Mouse (Mus musculus): ENCODE results near the gene Atp6v0c. TPM values are rescaled to one million over a fixed set of nuclear protein-coding genes. Genes with fewer than 3 reads are reported as not detected.

Gene Atp6v0c
- polyA plus RNA-seq, 1 experiment from 2014 or later, result 384 TPM

- no peak for ATAC-seq (replicated peaks; ENCODE audit: insufficient number of reproducible peaks, low FRiP score, low TSS enrichment, low read depth)
- Histone ChIP-seq H3K4me1 (ENCODE audit: control insufficient read depth, insufficient read depth, low read length) (no peaks in the 10 kb centered on the region), H3K27ac (replicated peaks; ENCODE audit: low read depth, low read length) (no peak overlapping the region), H3K4me3 (ENCODE audit: low read depth, low read length) (no peak overlapping the region), H3K27me3 (ENCODE audit: control insufficient read depth, insufficient read depth, low read length) (no peaks in the 10 kb centered on the region), H3K4me2 (ENCODE audit: low read depth, low read length) (no peak overlapping the region), H3K36me3 (replicated peaks; ENCODE audit: control insufficient read depth, insufficient read depth, low read depth, low read length) (no peaks in the 10 kb centered on the region; the same call in 1 of the 2 replicates), H3K9ac (replicated peaks; ENCODE audit: low read length) (no peak overlapping the region), H3K9me3 (replicated peaks; ENCODE audit: control insufficient read depth, low read length) (no peaks in the 10 kb centered on the region)
- WGBS, result 85% methylated on average over 4 of the region's 4 CpGs
- no peak for DNase-seq (ENCODE audit: low spot score)
Measured at GRCm38 (mm10) chr17:24171738-24172137, 2.2 kb upstream of the Atp6v0c start.

GRCm38 (mm10) chr17:24170729-24171128 lies 1.2 kb upstream of the Atp6v0c start:
- WGBS, result 82% methylated on average over 5 of the region's 5 CpGs
- Histone ChIP-seq H3K4me2 (ENCODE audit: low read depth, low read length) (no peak overlapping the region), H3K9ac (replicated peaks; ENCODE audit: low read length) (no peak overlapping the region), H3K27me3 (ENCODE audit: control insufficient read depth, insufficient read depth, low read length) (no peaks in the 10 kb centered on the region), H3K36me3 (replicated peaks; ENCODE audit: control insufficient read depth, insufficient read depth, low read depth, low read length) (no peaks in the 10 kb centered on the region; the same call in 1 of the 2 replicates), H3K4me3 (ENCODE audit: low read depth, low read length) (no peak overlapping the region), H3K4me1 (ENCODE audit: control insufficient read depth, insufficient read depth, low read length) (no peaks in the 10 kb centered on the region), H3K9me3 (replicated peaks; ENCODE audit: control insufficient read depth, low read length) (no peaks in the 10 kb centered on the region), H3K27ac (replicated peaks; ENCODE audit: low read depth, low read length) (no peak overlapping the region)
- ATAC-seq (replicated peaks; ENCODE audit: insufficient number of reproducible peaks, low FRiP score, low TSS enrichment, low read depth), result no peak
- DNase-seq (ENCODE audit: low spot score), result no peak

DNA sequence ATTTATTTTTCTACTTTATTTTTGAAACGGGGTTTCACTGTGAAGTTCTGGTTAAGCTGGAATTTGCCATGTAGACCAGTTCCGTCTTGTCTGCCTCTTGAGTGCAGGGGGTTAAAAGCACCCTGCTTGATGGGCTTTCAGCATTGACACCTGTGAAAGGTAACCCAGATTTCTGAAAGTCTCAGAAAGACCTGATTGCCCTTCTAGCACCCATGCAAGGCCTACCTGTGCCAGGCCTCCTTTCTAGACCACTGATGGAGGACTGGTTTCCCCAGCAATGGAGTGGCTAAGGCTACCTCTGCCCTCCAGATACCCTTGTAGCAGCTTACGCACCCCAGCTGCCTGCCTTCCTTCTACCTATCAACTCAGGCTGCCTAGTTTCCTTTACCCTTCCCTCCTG lies 623 bp upstream of the Atp6v0c start:
- DNase-seq (ENCODE audit: low spot score), result no peak
- Histone ChIP-seq H3K27me3 (ENCODE audit: control insufficient read depth, insufficient read depth, low read length) (no peaks in the 10 kb centered on the region), H3K27ac (replicated peaks; ENCODE audit: low read depth, low read length) (no peak overlapping the region), H3K4me2 (ENCODE audit: low read depth, low read length) (peak overlapping the region; percentile 41), H3K9me3 (replicated peaks; ENCODE audit: control insufficient read depth, low read length) (no peaks in the 10 kb centered on the region), H3K4me1 (ENCODE audit: control insufficient read depth, insufficient read depth, low read length) (no peaks in the 10 kb centered on the region), H3K9ac (replicated peaks; ENCODE audit: low read length) (peak overlapping the region; percentile 87), H3K4me3 (ENCODE audit: low read depth, low read length) (peak overlapping the region; percentile 80), H3K36me3 (replicated peaks; ENCODE audit: control insufficient read depth, insufficient read depth, low read depth, low read length) (no peaks in the 10 kb centered on the region; the same call in 1 of the 2 replicates)
- 69% methylated on average over 3 of the region's 3 CpGs for WGBS
- ATAC-seq (replicated peaks; ENCODE audit: insufficient number of reproducible peaks, low FRiP score, low TSS enrichment, low read depth), result no peak

GRCm38 (mm10) chr17:24168590-24169277 lies 768 bp downstream of the Atp6v0c start:
- H3K4me1 ChIP-seq (ENCODE audit: control insufficient read depth, insufficient read depth, low read length), result no peaks in the 10 kb centered on the region
- no peaks in the 10 kb centered on the region; the same call in 1 of the 2 replicates for H3K36me3 ChIP-seq (replicated peaks; ENCODE audit: control insufficient read depth, insufficient read depth, low read depth, low read length)
- H3K4me3 ChIP-seq (ENCODE audit: low read depth, low read length), result peak overlapping the region; percentile 80
- H3K27me3 ChIP-seq (ENCODE audit: control insufficient read depth, insufficient read depth, low read length), result no peaks in the 10 kb centered on the region
- peak; percentile 59 for DNase-seq (ENCODE audit: low spot score)
- H3K27ac ChIP-seq (replicated peaks; ENCODE audit: low read depth, low read length), result peak overlapping the region; percentile 91
- no peaks in the 10 kb centered on the region for H3K9me3 ChIP-seq (replicated peaks; ENCODE audit: control insufficient read depth, low read length)
- peak overlapping the region; percentile 87 for H3K9ac ChIP-seq (replicated peaks; ENCODE audit: low read length)
- H3K4me2 ChIP-seq (ENCODE audit: low read depth, low read length), result peak overlapping the region; percentile 75
- whole genome bisulfite sequencing, result under 1% methylated on average over 41 of the region's 41 CpGs
- peak; percentile 55 for ATAC-seq (replicated peaks; ENCODE audit: insufficient number of reproducible peaks, low FRiP score, low TSS enrichment, low read depth)

- H3K4me2 ChIP-seq (ENCODE audit: low read depth, low read length), result peak overlapping the region; percentile 75
- 66% methylated on average over 7 of the region's 7 CpGs for WGBS
- no peaks in the 10 kb centered on the region for H3K9me3 ChIP-seq (replicated peaks; ENCODE audit: control insufficient read depth, low read length)
- H3K27ac ChIP-seq (replicated peaks; ENCODE audit: low read depth, low read length), result no peak overlapping the region
- no peaks in the 10 kb centered on the region for H3K4me1 ChIP-seq (ENCODE audit: control insufficient read depth, insufficient read depth, low read length)
- no peaks in the 10 kb centered on the region; the same call in 1 of the 2 replicates for H3K36me3 ChIP-seq (replicated peaks; ENCODE audit: control insufficient read depth, insufficient read depth, low read depth, low read length)
- no peaks in the 10 kb centered on the region for H3K27me3 ChIP-seq (ENCODE audit: control insufficient read depth, insufficient read depth, low read length)
- peak overlapping the region; percentile 87 for H3K9ac ChIP-seq (replicated peaks; ENCODE audit: low read length)
- ATAC-seq (replicated peaks; ENCODE audit: insufficient number of reproducible peaks, low FRiP score, low TSS enrichment, low read depth) (no peak), DNase-seq (ENCODE audit: low spot score) (no peak)
- peak overlapping the region; percentile 80 for H3K4me3 ChIP-seq (ENCODE audit: low read depth, low read length)
Measured at GRCm38 (mm10) chr17:24167891-24168505, 1.5 kb downstream of the Atp6v0c start.

GRCm38 (mm10) chr17:24167120-24167519 lies 2.4 kb downstream of the Atp6v0c start:
- Histone ChIP-seq H3K4me1 (ENCODE audit: control insufficient read depth, insufficient read depth, low read length) (no peaks in the 10 kb centered on the region), H3K9ac (replicated peaks; ENCODE audit: low read length) (no peak overlapping the region), H3K9me3 (replicated peaks; ENCODE audit: control insufficient read depth, low read length) (no peaks in the 10 kb centered on the region), H3K4me2 (ENCODE audit: low read depth, low read length) (no peak overlapping the region), H3K36me3 (replicated peaks; ENCODE audit: control insufficient read depth, insufficient read depth, low read depth, low read length) (no peaks in the 10 kb centered on the region; the same call in 1 of the 2 replicates), H3K27me3 (ENCODE audit: control insufficient read depth, insufficient read depth, low read length) (no peaks in the 10 kb centered on the region), H3K4me3 (ENCODE audit: low read depth, low read length) (no peak overlapping the region; the same call in 1 of the 2 replicates), H3K27ac (replicated peaks; ENCODE audit: low read depth, low read length) (no peak overlapping the region)
- DNase-seq (ENCODE audit: low spot score) (no peak), ATAC-seq (replicated peaks; ENCODE audit: insufficient number of reproducible peaks, low FRiP score, low TSS enrichment, low read depth) (no peak)
- WGBS, result 92% methylated on average over 6 of the region's 6 CpGs

DNA sequence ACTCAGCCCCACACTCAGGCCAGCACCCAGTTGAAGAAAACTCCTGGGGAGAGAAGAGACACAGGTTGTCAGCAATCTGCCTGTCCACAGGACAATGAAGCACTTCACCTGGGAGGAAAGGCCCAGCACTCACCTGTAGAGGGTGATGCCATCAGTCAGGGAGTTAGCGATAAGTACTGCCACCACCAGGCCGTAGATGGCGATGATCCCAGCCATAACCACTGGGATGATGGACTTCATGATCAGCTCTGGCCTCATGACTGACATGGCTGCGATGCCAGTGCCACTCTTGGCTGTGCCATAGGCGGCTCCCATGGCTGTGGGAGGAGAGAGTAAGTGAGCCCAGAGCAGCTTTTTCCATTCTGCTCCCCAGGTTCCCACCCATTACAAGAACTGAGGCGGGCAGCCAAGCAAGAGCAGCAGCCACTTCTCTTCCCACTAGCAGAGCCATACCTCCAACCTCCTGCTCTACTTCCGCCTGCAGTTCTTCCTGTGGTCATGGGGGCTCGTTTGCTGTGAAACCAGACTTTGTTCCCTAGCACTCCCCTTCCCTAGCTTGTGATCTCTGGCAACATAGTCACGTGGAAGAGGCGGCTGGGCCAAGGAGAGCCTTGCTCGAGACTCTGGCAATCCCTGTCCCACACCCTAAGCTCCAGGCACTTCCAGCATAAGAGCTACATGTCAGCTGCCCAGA lies 4.8 kb downstream of the Atp6v0c start:
- no peaks in the 10 kb centered on the region for H3K9me3 ChIP-seq (replicated peaks; ENCODE audit: control insufficient read depth, low read length)
- H3K4me2 ChIP-seq (ENCODE audit: low read depth, low read length), result no peak overlapping the region
- H3K36me3 ChIP-seq (replicated peaks; ENCODE audit: control insufficient read depth, insufficient read depth, low read depth, low read length), result no peaks in the 10 kb centered on the region; the same call in 1 of the 2 replicates
- H3K9ac ChIP-seq (replicated peaks; ENCODE audit: low read length), result no peak overlapping the region
- 78% methylated on average over 10 of the region's 11 CpGs for WGBS
- no peaks in the 10 kb centered on the region for H3K4me1 ChIP-seq (ENCODE audit: control insufficient read depth, insufficient read depth, low read length)
- no peak overlapping the region for H3K4me3 ChIP-seq (ENCODE audit: low read depth, low read length)
- H3K27ac ChIP-seq (replicated peaks; ENCODE audit: low read depth, low read length), result no peak overlapping the region
- no peaks in the 10 kb centered on the region for H3K27me3 ChIP-seq (ENCODE audit: control insufficient read depth, insufficient read depth, low read length)
- ATAC-seq (replicated peaks; ENCODE audit: insufficient number of reproducible peaks, low FRiP score, low TSS enrichment, low read depth), result no peak
- no peak for DNase-seq (ENCODE audit: low spot score)

All from embryonic facial prominence, embryonic 11.5 days (tissue).